Mouse (Mus musculus): Measurements from ENCODE around the gene Cd70. TPM values are rescaled to one million over a fixed set of nuclear protein-coding genes. Genes with fewer than 3 reads are reported as not detected.

Cd70 gene
- polyA plus RNA-seq, 1 experiment from 2014 or later: not detected

DNA sequence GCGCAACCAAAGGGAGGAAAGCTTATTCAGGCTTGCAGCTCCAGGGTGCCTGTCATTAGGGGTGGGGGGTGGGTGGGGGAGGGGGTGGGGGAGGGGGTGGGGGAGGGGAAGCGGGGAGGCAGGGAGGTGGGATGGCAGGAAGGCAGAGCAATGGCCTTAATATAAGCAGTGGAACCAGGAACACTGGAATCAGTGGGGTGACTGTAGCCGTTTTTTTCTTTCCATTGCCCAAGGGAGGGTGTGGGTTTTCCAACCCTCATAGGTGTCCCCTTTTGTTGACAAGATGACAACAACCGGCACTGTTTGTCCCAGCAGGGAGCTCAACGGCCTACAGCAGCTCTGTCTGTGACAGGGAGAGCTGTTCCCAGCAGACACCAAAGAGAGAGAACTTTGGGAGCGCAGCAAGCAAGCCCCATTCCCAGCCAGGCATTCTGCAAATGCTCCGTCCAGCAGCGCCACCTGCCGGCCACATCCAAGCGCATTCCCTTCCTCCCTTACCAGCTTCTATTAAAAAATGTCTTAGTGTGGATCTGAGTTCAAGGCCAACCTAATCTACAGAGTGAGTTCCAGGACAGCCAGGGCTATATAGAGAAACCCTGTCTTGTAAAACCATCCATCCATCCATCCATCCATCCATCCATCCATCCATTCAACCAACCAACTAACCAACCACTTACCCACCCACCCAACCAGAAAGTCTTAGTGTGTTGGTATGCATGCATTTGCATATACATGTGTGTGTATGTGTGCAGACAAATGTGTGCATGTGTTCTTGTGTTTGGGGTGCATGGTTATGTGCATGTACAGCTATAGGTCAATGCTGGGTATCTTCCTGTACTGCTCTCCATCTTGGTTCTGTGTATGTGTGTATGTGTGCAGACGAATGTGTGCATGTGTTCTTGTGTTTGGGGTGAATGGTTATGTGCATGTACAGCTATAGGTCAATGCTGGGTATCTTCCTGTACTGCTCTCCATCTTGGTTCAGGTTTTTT is 17.5 kb upstream of the Cd70 start:
- Histone ChIP-seq H3K4me3 (ENCODE audit: low read depth, low read length) (no peak overlapping the region), H3K36me3 (ENCODE audit: control insufficient read depth, insufficient read depth) (no peaks in the 10 kb centered on the region), H3K27me3 (replicated peaks; ENCODE audit: control insufficient read depth, insufficient read depth, low read length) (no peaks in the 10 kb centered on the region), H3K9me3 (ENCODE audit: control insufficient read depth) (peaks cover 4% of the 10 kb centered on the region; the same call in 1 of the 2 replicates), H3K9ac (ENCODE audit: low read depth, low read length) (no peak overlapping the region), H3K4me2 (replicated peaks; ENCODE audit: low read depth) (no peak overlapping the region), H3K27ac (ENCODE audit: low read depth, low read length) (no peak overlapping the region), H3K4me1 (replicated peaks; ENCODE audit: control insufficient read depth, insufficient read depth, low read length) (no peaks in the 10 kb centered on the region)
- TF ChIP-seq CTCF (IDR thresholded peaks at IDR 0.05; ENCODE audit: low read depth): peak; percentile 96
- ATAC-seq: peak; percentile 65; the same call in 1 of the 2 replicates
- WGBS: 18% methylated on average over 11 of the region's 11 CpGs

GRCm38 (mm10) chr17:57153787-57154186 is 4.2 kb upstream of the Cd70 start:
- Histone ChIP-seq H3K27me3 (replicated peaks; ENCODE audit: control insufficient read depth, insufficient read depth, low read length) (peaks cover 18% of the 10 kb centered on the region), H3K9ac (ENCODE audit: low read depth, low read length) (no peak overlapping the region), H3K4me3 (ENCODE audit: low read depth, low read length) (no peak overlapping the region), H3K27ac (ENCODE audit: low read depth, low read length) (no peak overlapping the region), H3K9me3 (ENCODE audit: control insufficient read depth) (0 out of 2 replicates have a peak, but pooled peaks cover 5% of the 10 kb centered on the region), H3K4me2 (replicated peaks; ENCODE audit: low read depth) (no peak overlapping the region), H3K4me1 (replicated peaks; ENCODE audit: control insufficient read depth, insufficient read depth, low read length) (no peaks in the 10 kb centered on the region), H3K36me3 (ENCODE audit: control insufficient read depth, insufficient read depth) (no peaks in the 10 kb centered on the region)
- WGBS: 86% methylated on average over 4 of the region's 4 CpGs
- no peak for ATAC-seq
- TF ChIP-seq CTCF (IDR thresholded peaks at IDR 0.05; ENCODE audit: low read depth): no peak

DNA sequence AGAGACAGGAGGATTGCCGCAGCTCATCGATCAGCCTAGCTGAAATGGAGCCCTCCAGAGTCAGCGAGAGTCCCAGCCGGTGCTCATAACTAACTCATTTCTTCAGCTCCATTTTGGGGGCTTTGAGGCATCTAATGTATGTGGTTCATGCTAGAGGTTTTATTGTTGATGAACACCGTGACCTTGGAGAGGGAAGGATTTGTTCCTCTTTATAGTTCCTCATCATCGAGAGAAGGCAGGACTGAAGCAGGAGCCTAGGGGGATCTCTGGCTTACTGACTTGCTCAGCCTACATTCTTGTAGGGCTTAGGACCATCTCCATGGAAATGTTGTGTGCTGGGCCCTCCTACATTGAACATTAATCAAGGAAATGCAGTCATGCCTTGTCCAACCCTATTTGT is 3.4 kb upstream of the Cd70 start:
- Histone ChIP-seq H3K27ac (ENCODE audit: low read depth, low read length) (no peak overlapping the region), H3K4me3 (ENCODE audit: low read depth, low read length) (no peak overlapping the region), H3K36me3 (ENCODE audit: control insufficient read depth, insufficient read depth) (no peaks in the 10 kb centered on the region), H3K4me2 (replicated peaks; ENCODE audit: low read depth) (no peak overlapping the region), H3K27me3 (replicated peaks; ENCODE audit: control insufficient read depth, insufficient read depth, low read length) (peaks cover 26% of the 10 kb centered on the region), H3K9me3 (ENCODE audit: control insufficient read depth) (0 out of 2 replicates have a peak, but pooled peaks cover 5% of the 10 kb centered on the region), H3K9ac (ENCODE audit: low read depth, low read length) (no peak overlapping the region), H3K4me1 (replicated peaks; ENCODE audit: control insufficient read depth, insufficient read depth, low read length) (no peaks in the 10 kb centered on the region)
- WGBS: 91% methylated on average over 6 of the region's 6 CpGs
- no peak for TF ChIP-seq CTCF (IDR thresholded peaks at IDR 0.05; ENCODE audit: low read depth)
- ATAC-seq: no peak

DNA sequence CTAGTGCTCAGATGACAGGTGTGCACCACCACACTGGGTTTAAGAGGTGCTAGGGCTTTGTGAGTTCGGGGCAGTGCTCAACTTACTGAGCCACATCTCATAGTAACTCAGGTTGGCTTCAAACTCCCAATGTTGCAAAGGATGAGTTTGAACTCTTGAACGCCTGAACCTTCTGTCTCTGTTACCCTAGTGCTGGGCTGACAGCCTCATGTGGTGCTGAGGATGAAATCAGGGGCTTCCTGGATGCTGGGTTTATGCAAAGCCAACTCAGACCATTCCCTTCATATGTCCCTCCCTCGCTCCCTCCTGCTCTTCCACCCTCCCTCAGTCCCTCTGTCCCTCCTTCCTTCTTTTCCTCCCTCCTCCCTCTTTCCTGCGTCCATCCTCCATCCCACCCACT is 1.2 kb downstream of the Cd70 start:
- H3K27me3 ChIP-seq (replicated peaks; ENCODE audit: control insufficient read depth, insufficient read depth, low read length): peaks cover 35% of the 10 kb centered on the region
- no peak for ATAC-seq
- H3K9ac ChIP-seq (ENCODE audit: low read depth, low read length): no peak overlapping the region
- TF ChIP-seq CTCF (IDR thresholded peaks at IDR 0.05; ENCODE audit: low read depth): no peak
- no peak overlapping the region for H3K27ac ChIP-seq (ENCODE audit: low read depth, low read length)
- WGBS: 75% methylated on average over 4 of the region's 4 CpGs
- H3K36me3 ChIP-seq (ENCODE audit: control insufficient read depth, insufficient read depth): no peaks in the 10 kb centered on the region
- no peaks in the 10 kb centered on the region for H3K4me1 ChIP-seq (replicated peaks; ENCODE audit: control insufficient read depth, insufficient read depth, low read length)
- H3K4me2 ChIP-seq (replicated peaks; ENCODE audit: low read depth): no peak overlapping the region
- H3K9me3 ChIP-seq (ENCODE audit: control insufficient read depth): 0 out of 2 replicates have a peak, but pooled peaks cover 5% of the 10 kb centered on the region
- H3K4me3 ChIP-seq (ENCODE audit: low read depth, low read length): no peak overlapping the region

DNA sequence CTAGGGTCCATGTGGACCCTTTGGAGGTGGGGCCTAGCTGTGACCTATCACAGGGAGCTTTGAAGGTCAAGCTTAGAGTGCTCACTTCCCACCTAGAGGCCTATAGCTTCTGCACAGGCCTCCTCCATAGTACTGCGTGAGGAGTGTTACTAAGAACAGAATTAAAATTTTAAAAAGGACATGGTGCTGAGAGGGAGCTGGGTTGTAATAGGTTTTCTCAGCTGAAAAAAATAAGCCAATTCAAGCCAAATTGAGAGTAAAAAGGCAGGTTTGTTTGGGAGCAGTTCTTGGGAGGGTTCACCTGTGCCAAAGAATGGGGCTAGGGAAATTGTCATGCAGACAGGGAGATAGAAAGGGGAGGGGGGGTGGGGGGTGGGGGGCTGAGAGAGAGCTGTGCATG is 4.5 kb downstream of the Cd70 start:
- H3K36me3 ChIP-seq (ENCODE audit: control insufficient read depth, insufficient read depth): no peaks in the 10 kb centered on the region
- no peak overlapping the region for H3K9ac ChIP-seq (ENCODE audit: low read depth, low read length)
- H3K27ac ChIP-seq (ENCODE audit: low read depth, low read length): no peak overlapping the region
- no peak for TF ChIP-seq CTCF (IDR thresholded peaks at IDR 0.05; ENCODE audit: low read depth)
- 89% methylated on average over 1 of the region's 1 CpGs for WGBS
- no peaks in the 10 kb centered on the region for H3K4me1 ChIP-seq (replicated peaks; ENCODE audit: control insufficient read depth, insufficient read depth, low read length)
- peaks cover 31% of the 10 kb centered on the region for H3K27me3 ChIP-seq (replicated peaks; ENCODE audit: control insufficient read depth, insufficient read depth, low read length)
- H3K4me2 ChIP-seq (replicated peaks; ENCODE audit: low read depth): no peak overlapping the region
- no peak for ATAC-seq
- no peaks in the 10 kb centered on the region for H3K9me3 ChIP-seq (ENCODE audit: control insufficient read depth)
- no peak overlapping the region for H3K4me3 ChIP-seq (ENCODE audit: low read depth, low read length)

DNA sequence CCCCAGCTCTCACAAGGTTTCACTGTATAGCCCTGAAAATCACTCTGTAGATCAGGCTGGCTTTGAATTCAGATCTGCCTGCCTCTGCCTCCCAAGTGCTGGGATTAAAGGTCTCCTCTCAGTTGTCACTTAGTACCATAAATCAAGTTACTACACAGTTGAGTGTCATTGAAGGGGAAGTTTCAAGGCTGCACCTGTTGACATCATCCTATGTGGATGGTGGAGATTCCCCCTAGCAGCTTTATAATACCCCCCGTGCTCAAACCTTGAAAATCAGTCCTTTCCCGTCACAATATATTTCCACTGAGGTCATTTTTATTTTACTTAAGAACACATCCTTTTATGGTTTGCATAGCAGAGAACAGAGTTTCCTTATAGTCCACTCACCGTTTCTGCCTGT is 5.9 kb downstream of the Cd70 start:
- H3K36me3 ChIP-seq (ENCODE audit: control insufficient read depth, insufficient read depth): no peaks in the 10 kb centered on the region
- no peak overlapping the region for H3K4me3 ChIP-seq (ENCODE audit: low read depth, low read length)
- no peak overlapping the region for H3K9ac ChIP-seq (ENCODE audit: low read depth, low read length)
- H3K9me3 ChIP-seq (ENCODE audit: control insufficient read depth): no peaks in the 10 kb centered on the region
- no peak for ATAC-seq
- H3K27ac ChIP-seq (ENCODE audit: low read depth, low read length): no peak overlapping the region
- no peak overlapping the region for H3K4me2 ChIP-seq (replicated peaks; ENCODE audit: low read depth)
- H3K4me1 ChIP-seq (replicated peaks; ENCODE audit: control insufficient read depth, insufficient read depth, low read length): no peaks in the 10 kb centered on the region
- 69% methylated on average over 3 of the region's 3 CpGs for WGBS
- TF ChIP-seq CTCF (IDR thresholded peaks at IDR 0.05; ENCODE audit: low read depth): no peak
- H3K27me3 ChIP-seq (replicated peaks; ENCODE audit: control insufficient read depth, insufficient read depth, low read length): peaks cover 17% of the 10 kb centered on the region

Data from intestine, postnatal 0 days (tissue).